Mouse (Mus musculus): ENCODE measurements around the gene Ezh1. TPM values are rescaled to one million over a fixed set of nuclear protein-coding genes. Genes with fewer than 3 reads are reported as not detected.
A peak's percentile ranks its signal among the peaks of the same experiment; 100 is the strongest.

Ezh1 gene
- polyA plus RNA-seq (2014; fragmentation: Nextera tagmentation; extraction: Ambion mirVana), result 10.4 and 10.6 TPM in 2 replicates

GRCm38 (mm10) chr11:101226065-101226701 is at the start of gene Ezh1:
TSS of gene Ezh1 (minus strand) at chr11:101226463.
- H3K27ac ChIP-seq (ENCODE audit: low read depth, low read length), result no peak within 1 kb of the TSS
- peak; percentile 98 for DNase-seq (ENCODE audit: low spot score, missing footprints)
- ATAC-seq (ENCODE audit: low FRiP score), result peak; percentile 94
- peak within 1 kb of the TSS; percentile 74 for H3K9ac ChIP-seq (ENCODE audit: low read length)
- WGBS, result 1% methylated on average over 56 of the region's 56 CpGs
- peaks cover 13% of the 10 kb centered on the region for H3K4me1 ChIP-seq (ENCODE audit: control insufficient read depth, insufficient read depth, low read length)
- no peaks in the 10 kb centered on the region for H3K36me3 ChIP-seq (ENCODE audit: control insufficient read depth, insufficient read depth, low read length)
- peak within 1 kb of the TSS; percentile 97 for H3K4me2 ChIP-seq
- H3K4me3 ChIP-seq (ENCODE audit: low read depth, low read length), result peak within 1 kb of the TSS; percentile 84
- H3K9me3 ChIP-seq (ENCODE audit: control insufficient read depth, low read length), result no peaks in the 10 kb centered on the region
- H3K27me3 ChIP-seq (ENCODE audit: control insufficient read depth, insufficient read depth, low read length), result no peaks in the 10 kb centered on the region

- no peak overlapping the region for H3K4me3 ChIP-seq (ENCODE audit: low read depth, low read length)
- WGBS, result 71% methylated on average over 4 of the region's 4 CpGs
- no peaks in the 10 kb centered on the region for H3K36me3 ChIP-seq (ENCODE audit: control insufficient read depth, insufficient read depth, low read length)
- DNase-seq (ENCODE audit: low spot score, missing footprints) (no peak), ATAC-seq (ENCODE audit: low FRiP score) (no peak)
- H3K4me1 ChIP-seq (ENCODE audit: control insufficient read depth, insufficient read depth, low read length), result peaks cover 17% of the 10 kb centered on the region
- H3K4me2 ChIP-seq, result no peak overlapping the region
- H3K9me3 ChIP-seq (ENCODE audit: control insufficient read depth, low read length), result no peaks in the 10 kb centered on the region
- H3K27ac ChIP-seq (ENCODE audit: low read depth, low read length), result no peak overlapping the region
- no peaks in the 10 kb centered on the region; the same call in 1 of the 2 replicates for H3K27me3 ChIP-seq (ENCODE audit: control insufficient read depth, insufficient read depth, low read length)
- no peak overlapping the region for H3K9ac ChIP-seq (ENCODE audit: low read length)
These were observed 49.0 kb upstream of the Ezh1 start for GRCm38 (mm10) chr11:101275309-101275708.

DNA sequence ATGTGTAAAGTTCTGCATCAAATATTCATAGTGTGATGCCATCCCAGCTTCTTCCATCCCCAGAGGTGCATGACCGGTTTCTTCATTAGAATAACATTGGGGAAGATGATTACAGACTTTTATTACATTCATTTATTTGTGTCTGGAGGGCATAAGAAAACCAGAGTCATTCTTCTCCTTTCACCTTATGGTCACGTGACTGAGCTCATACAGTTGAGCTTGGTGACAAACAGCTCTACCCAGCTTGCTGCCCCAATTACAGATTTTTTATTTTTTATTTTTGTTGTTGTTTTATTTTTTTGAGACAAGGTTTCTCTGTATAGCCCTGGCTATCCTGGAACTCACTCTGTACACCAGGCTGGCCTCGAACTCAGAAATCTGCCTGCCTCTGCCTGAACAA is 46.2 kb upstream of the Ezh1 start:
- DNase-seq (ENCODE audit: low spot score, missing footprints) (no peak), ATAC-seq (ENCODE audit: low FRiP score) (no peak)
- no peak overlapping the region for H3K4me2 ChIP-seq
- no peak overlapping the region for H3K4me3 ChIP-seq (ENCODE audit: low read depth, low read length)
- no peaks in the 10 kb centered on the region for H3K9me3 ChIP-seq (ENCODE audit: control insufficient read depth, low read length)
- no peaks in the 10 kb centered on the region for H3K27me3 ChIP-seq (ENCODE audit: control insufficient read depth, insufficient read depth, low read length)
- 89% methylated on average over 3 of the region's 3 CpGs for WGBS
- no peak overlapping the region for H3K9ac ChIP-seq (ENCODE audit: low read length)
- no peaks in the 10 kb centered on the region for H3K36me3 ChIP-seq (ENCODE audit: control insufficient read depth, insufficient read depth, low read length)
- H3K27ac ChIP-seq (ENCODE audit: low read depth, low read length), result no peak overlapping the region
- H3K4me1 ChIP-seq (ENCODE audit: control insufficient read depth, insufficient read depth, low read length), result peaks cover 4% of the 10 kb centered on the region; the same call in 1 of the 2 replicates

- 39% methylated on average over 10 of the region's 10 CpGs for WGBS
- H3K27me3 ChIP-seq (ENCODE audit: control insufficient read depth, insufficient read depth, low read length), result peaks cover 8% of the 10 kb centered on the region
These were observed 43.4 kb upstream of the Ezh1 start for GRCm38 (mm10) chr11:101269577-101270116.

DNA sequence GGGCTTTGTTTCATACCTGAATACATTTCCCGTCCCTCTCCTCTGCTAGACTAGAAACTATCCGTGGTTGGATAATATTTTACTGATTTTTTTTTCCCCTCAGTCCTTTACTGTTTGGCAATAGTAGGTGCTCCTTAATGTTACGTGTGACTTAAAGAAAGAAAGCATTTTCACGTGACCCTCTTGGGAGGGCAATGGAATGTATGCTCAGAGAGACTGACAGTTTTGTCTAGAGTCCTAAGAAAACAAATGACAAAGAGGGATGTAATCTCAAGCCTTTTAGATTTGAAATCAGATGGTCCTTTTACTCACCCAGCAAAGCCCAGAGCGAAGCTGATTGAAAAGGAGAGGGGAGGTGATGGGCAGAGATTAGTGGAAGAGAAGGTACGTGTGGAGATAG is 39.6 kb upstream of the Ezh1 start:
- Histone ChIP-seq H3K4me1 (ENCODE audit: control insufficient read depth, insufficient read depth, low read length) (peaks cover 33% of the 10 kb centered on the region), H3K36me3 (ENCODE audit: control insufficient read depth, insufficient read depth, low read length) (no peaks in the 10 kb centered on the region), H3K27ac (ENCODE audit: low read depth, low read length) (no peak overlapping the region), H3K4me2 (no peak overlapping the region), H3K9me3 (ENCODE audit: control insufficient read depth, low read length) (no peaks in the 10 kb centered on the region), H3K4me3 (ENCODE audit: low read depth, low read length) (no peak overlapping the region), H3K27me3 (ENCODE audit: control insufficient read depth, insufficient read depth, low read length) (peaks cover 43% of the 10 kb centered on the region), H3K9ac (ENCODE audit: low read length) (no peak overlapping the region)
- WGBS, result 11% methylated on average over 6 of the region's 6 CpGs
- DNase-seq (ENCODE audit: low spot score, missing footprints) (peak; percentile 87), ATAC-seq (ENCODE audit: low FRiP score) (no peak)

More at GRCm38 (mm10) chr11:101269577-101270116, 43.4 kb upstream of the Ezh1 start:
- Histone ChIP-seq H3K36me3 (ENCODE audit: control insufficient read depth, insufficient read depth, low read length) (no peaks in the 10 kb centered on the region), H3K9me3 (ENCODE audit: control insufficient read depth, low read length) (no peaks in the 10 kb centered on the region), H3K4me2 (no peak overlapping the region), H3K9ac (ENCODE audit: low read length) (no peak overlapping the region), H3K27ac (ENCODE audit: low read depth, low read length) (no peak overlapping the region), H3K4me1 (ENCODE audit: control insufficient read depth, insufficient read depth, low read length) (peaks cover 7% of the 10 kb centered on the region), H3K4me3 (ENCODE audit: low read depth, low read length) (no peak overlapping the region)
- no peak for ATAC-seq (ENCODE audit: low FRiP score)
- peak; percentile 93 for DNase-seq (ENCODE audit: low spot score, missing footprints)

GRCm38 (mm10) chr11:101264954-101265471 is 38.8 kb upstream of the Ezh1 start:
- peaks cover 44% of the 10 kb centered on the region for H3K27me3 ChIP-seq (ENCODE audit: control insufficient read depth, insufficient read depth, low read length)
- peak overlapping the region; percentile 51 for H3K9ac ChIP-seq (ENCODE audit: low read length)
- no peak for ATAC-seq (ENCODE audit: low FRiP score)
- 1% methylated on average over 31 of the region's 31 CpGs for WGBS
- peak; percentile 94 for DNase-seq (ENCODE audit: low spot score, missing footprints)
- H3K4me1 ChIP-seq (ENCODE audit: control insufficient read depth, insufficient read depth, low read length), result peaks cover 42% of the 10 kb centered on the region
- H3K9me3 ChIP-seq (ENCODE audit: control insufficient read depth, low read length), result no peaks in the 10 kb centered on the region
- H3K4me3 ChIP-seq (ENCODE audit: low read depth, low read length), result peak overlapping the region; percentile 32
- H3K4me2 ChIP-seq, result peak overlapping the region; percentile 57
- no peaks in the 10 kb centered on the region for H3K36me3 ChIP-seq (ENCODE audit: control insufficient read depth, insufficient read depth, low read length)
- H3K27ac ChIP-seq (ENCODE audit: low read depth, low read length), result no peak overlapping the region

GRCm38 (mm10) chr11:101263989-101264280 is 37.7 kb upstream of the Ezh1 start:
- no peaks in the 10 kb centered on the region for H3K36me3 ChIP-seq (ENCODE audit: control insufficient read depth, insufficient read depth, low read length)
- H3K4me1 ChIP-seq (ENCODE audit: control insufficient read depth, insufficient read depth, low read length), result peaks cover 49% of the 10 kb centered on the region
- no peaks in the 10 kb centered on the region for H3K9me3 ChIP-seq (ENCODE audit: control insufficient read depth, low read length)
- no peak overlapping the region for H3K27ac ChIP-seq (ENCODE audit: low read depth, low read length)
- WGBS, result 9% methylated on average over 3 of the region's 3 CpGs
- DNase-seq (ENCODE audit: low spot score, missing footprints) (peak; percentile 93), ATAC-seq (ENCODE audit: low FRiP score) (no peak)
- H3K27me3 ChIP-seq (ENCODE audit: control insufficient read depth, insufficient read depth, low read length), result peaks cover 44% of the 10 kb centered on the region
- H3K4me3 ChIP-seq (ENCODE audit: low read depth, low read length), result no peak overlapping the region
- H3K9ac ChIP-seq (ENCODE audit: low read length), result no peak overlapping the region
- no peak overlapping the region for H3K4me2 ChIP-seq

- ATAC-seq (ENCODE audit: low FRiP score), result no peak
- H3K4me3 ChIP-seq (ENCODE audit: low read depth, low read length), result no peak overlapping the region
- H3K4me2 ChIP-seq, result peak overlapping the region; percentile 16; the same call in 1 of the 2 replicates
- DNase-seq (ENCODE audit: low spot score, missing footprints), result peak; percentile 93
- WGBS, result 3% methylated on average over 32 of the region's 32 CpGs
- H3K9me3 ChIP-seq (ENCODE audit: control insufficient read depth, low read length), result no peaks in the 10 kb centered on the region
- H3K9ac ChIP-seq (ENCODE audit: low read length), result no peak overlapping the region
- H3K27ac ChIP-seq (ENCODE audit: low read depth, low read length), result no peak overlapping the region
- H3K36me3 ChIP-seq (ENCODE audit: control insufficient read depth, insufficient read depth, low read length), result no peaks in the 10 kb centered on the region
- H3K27me3 ChIP-seq (ENCODE audit: control insufficient read depth, insufficient read depth, low read length), result peaks cover 44% of the 10 kb centered on the region
- H3K4me1 ChIP-seq (ENCODE audit: control insufficient read depth, insufficient read depth, low read length), result peaks cover 49% of the 10 kb centered on the region
These were observed 37.1 kb upstream of the Ezh1 start for GRCm38 (mm10) chr11:101263138-101263988.

Measured in midbrain, embryonic 11.5 days (tissue).